Mouse (Mus musculus) lung, adult 2 months (tissue): ENCODE measurements at regions not wholly inside any gene's neighbourhood (a gene's known extent, or its start where the extent isn't known, plus 50 kb on each side); places are given as distances from the start of the nearest gene placed in this dataset.

Experiments used
- CTCF ChIP-seq: fragments of 200-500 bp; IDR thresholded peaks from 2 replicates; pipeline ENCODE4 v1.5.1; 2011; ENCODE audit warnings: mild to moderate bottlenecking, low read length, control low read depth; ENCODE audit not compliant: insufficient read depth
- POLR2A ChIP-seq: fragments of 200-500 bp; IDR thresholded peaks from 2 replicates; pipeline ENCODE4 v1.6.1; 2011; ENCODE audit warnings: low read depth, mild to moderate bottlenecking, control low read depth, low read length, borderline replicate concordance; ENCODE audit errors: extremely low read depth

DNA sequence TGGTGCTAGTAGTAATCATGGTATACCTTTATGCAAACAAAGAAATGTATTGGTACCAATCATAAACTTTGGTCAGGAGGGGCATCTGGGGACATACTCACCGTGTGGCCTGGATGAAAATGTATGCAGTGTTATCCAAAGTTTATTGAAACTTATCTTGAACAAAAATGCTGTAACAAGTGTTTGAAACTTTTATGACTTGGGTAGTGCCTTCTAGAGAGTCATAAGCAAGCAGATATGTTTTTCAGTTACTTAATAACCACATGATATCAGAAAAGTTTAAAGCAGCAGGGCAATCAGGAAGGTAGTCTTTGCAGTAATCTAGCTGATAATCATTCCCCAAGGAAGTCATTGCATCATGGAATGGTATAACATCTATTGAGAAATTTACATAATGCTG lies 401.5 kb downstream of the Gm11232 start:
- TF ChIP-seq CTCF (no peak), POLR2A (no peak)
